Mouse (Mus musculus): ENCODE results near the gene Tent4b. TPM values are rescaled to one million over a fixed set of nuclear protein-coding genes. Genes with fewer than 3 reads are reported as not detected.
A peak's percentile ranks its signal among the peaks of the same experiment; 100 is the strongest.

Gene Tent4b
- polyA plus RNA-seq, 2 experiments, result 10.9 to 22.7 TPM

- 51% methylated on average over 7 of the region's 7 CpGs for WGBS
- H3K9ac ChIP-seq (ENCODE audit: low read depth, low read length, severe bottlenecking), result no peak overlapping the region
- H3K4me1 ChIP-seq (ENCODE audit: control insufficient read depth, insufficient read depth, low read length), result peaks cover 7% of the 10 kb centered on the region; the same call in 1 of the 2 replicates
These were observed 70.3 kb downstream of the Tent4b start for GRCm38 (mm10) chr8:88269107-88269875.

GRCm38 (mm10) chr8:88270086-88270485 is 71.1 kb downstream of the Tent4b start:
- Histone ChIP-seq H3K4me2 (replicated peaks; ENCODE audit: low read depth, low read length, severe bottlenecking) (no peak overlapping the region), H3K36me3 (ENCODE audit: control insufficient read depth, insufficient read depth, low read length) (no peaks in the 10 kb centered on the region), H3K4me1 (ENCODE audit: control insufficient read depth, insufficient read depth, low read length) (peaks cover 7% of the 10 kb centered on the region; the same call in 1 of the 2 replicates), H3K9ac (ENCODE audit: low read depth, low read length, severe bottlenecking) (no peak overlapping the region), H3K4me3 (replicated peaks; ENCODE audit: low read length) (no peak overlapping the region), H3K27ac (replicated peaks; ENCODE audit: low read depth, low read length) (no peak overlapping the region), H3K9me3 (ENCODE audit: control insufficient read depth, low read length) (no peaks in the 10 kb centered on the region), H3K27me3 (ENCODE audit: control insufficient read depth, insufficient read depth, low read length) (no peaks in the 10 kb centered on the region; the same call in 1 of the 2 replicates)
- ATAC-seq (ENCODE audit: low FRiP score, low read depth) (no peak), DNase-seq (ENCODE audit: low spot score) (no peak)
- TF ChIP-seq POLR2A (IDR thresholded peaks at IDR 0.05; ENCODE audit: borderline replicate concordance, extremely low read depth, insufficient read depth, insufficient read length), result no peak
- WGBS, result 73% methylated on average over 3 of the region's 3 CpGs

More at GRCm38 (mm10) chr8:88269107-88269875, 70.3 kb downstream of the Tent4b start:
- H3K27me3 ChIP-seq (ENCODE audit: control insufficient read depth, insufficient read depth, low read length), result no peaks in the 10 kb centered on the region; the same call in 1 of the 2 replicates
- no peak for DNase-seq (ENCODE audit: low spot score)
- no peaks in the 10 kb centered on the region for H3K9me3 ChIP-seq (ENCODE audit: control insufficient read depth, low read length)
- no peak overlapping the region for H3K27ac ChIP-seq (replicated peaks; ENCODE audit: low read depth, low read length)
- TF ChIP-seq POLR2A (IDR thresholded peaks at IDR 0.05; ENCODE audit: borderline replicate concordance, extremely low read depth, insufficient read depth, insufficient read length), result no peak
- no peak for ATAC-seq (ENCODE audit: low FRiP score, low read depth)
- H3K4me3 ChIP-seq (replicated peaks; ENCODE audit: low read length), result no peak overlapping the region
- no peak overlapping the region for H3K4me2 ChIP-seq (replicated peaks; ENCODE audit: low read depth, low read length, severe bottlenecking)
- H3K36me3 ChIP-seq (ENCODE audit: control insufficient read depth, insufficient read depth, low read length), result no peaks in the 10 kb centered on the region

GRCm38 (mm10) chr8:88272231-88273050 is 73.4 kb downstream of the Tent4b start, which contains the start of gene Adcy7:
TSS of gene Adcy7 (plus strand) at chr8:88272403.
- H3K4me2 ChIP-seq (replicated peaks; ENCODE audit: low read depth, low read length, severe bottlenecking), result peak within 1 kb of the TSS; percentile 66
- no peaks in the 10 kb centered on the region for H3K9me3 ChIP-seq (ENCODE audit: control insufficient read depth, low read length)
- no peak within 1 kb of the TSS for H3K27ac ChIP-seq (replicated peaks; ENCODE audit: low read depth, low read length)
- H3K9ac ChIP-seq (ENCODE audit: low read depth, low read length, severe bottlenecking), result peak within 1 kb of the TSS; percentile 57
- DNase-seq (ENCODE audit: low spot score), result no peak
- H3K4me3 ChIP-seq (replicated peaks; ENCODE audit: low read length), result peak within 1 kb of the TSS; percentile 39
- peaks cover 3% of the 10 kb centered on the region; the same call in 1 of the 2 replicates for H3K4me1 ChIP-seq (ENCODE audit: control insufficient read depth, insufficient read depth, low read length)
- TF ChIP-seq POLR2A (IDR thresholded peaks at IDR 0.05; ENCODE audit: borderline replicate concordance, extremely low read depth, insufficient read depth, insufficient read length), result no peak
- peak; percentile 62; the same call in 1 of the 2 replicates for ATAC-seq (ENCODE audit: low FRiP score, low read depth)
- 4% methylated on average over 52 of the region's 64 CpGs for WGBS
- no peaks in the 10 kb centered on the region; the same call in 1 of the 2 replicates for H3K27me3 ChIP-seq (ENCODE audit: control insufficient read depth, insufficient read depth, low read length)
- no peaks in the 10 kb centered on the region for H3K36me3 ChIP-seq (ENCODE audit: control insufficient read depth, insufficient read depth, low read length)

GRCm38 (mm10) chr8:88273051-88273430 is 74.0 kb downstream of the Tent4b start:
- H3K4me3 ChIP-seq (replicated peaks; ENCODE audit: low read length), result peak overlapping the region; percentile 39
- no peaks in the 10 kb centered on the region; the same call in 1 of the 2 replicates for H3K27me3 ChIP-seq (ENCODE audit: control insufficient read depth, insufficient read depth, low read length)
- 68% methylated on average over 7 of the region's 7 CpGs for WGBS
- no peak for TF ChIP-seq POLR2A (IDR thresholded peaks at IDR 0.05; ENCODE audit: borderline replicate concordance, extremely low read depth, insufficient read depth, insufficient read length)
- no peaks in the 10 kb centered on the region for H3K36me3 ChIP-seq (ENCODE audit: control insufficient read depth, insufficient read depth, low read length)
- peak overlapping the region; percentile 66 for H3K4me2 ChIP-seq (replicated peaks; ENCODE audit: low read depth, low read length, severe bottlenecking)
- no peaks in the 10 kb centered on the region for H3K9me3 ChIP-seq (ENCODE audit: control insufficient read depth, low read length)
- DNase-seq (ENCODE audit: low spot score), result no peak
- peak overlapping the region; percentile 57; the same call in 1 of the 2 replicates for H3K9ac ChIP-seq (ENCODE audit: low read depth, low read length, severe bottlenecking)
- peaks cover 3% of the 10 kb centered on the region; the same call in 1 of the 2 replicates for H3K4me1 ChIP-seq (ENCODE audit: control insufficient read depth, insufficient read depth, low read length)
- no peak for ATAC-seq (ENCODE audit: low FRiP score, low read depth)
- no peak overlapping the region for H3K27ac ChIP-seq (replicated peaks; ENCODE audit: low read depth, low read length)

- H3K27ac ChIP-seq (replicated peaks; ENCODE audit: low read depth, low read length), result no peak overlapping the region
- TF ChIP-seq POLR2A (IDR thresholded peaks at IDR 0.05; ENCODE audit: borderline replicate concordance, extremely low read depth, insufficient read depth, insufficient read length), result no peak
- H3K36me3 ChIP-seq (ENCODE audit: control insufficient read depth, insufficient read depth, low read length), result no peaks in the 10 kb centered on the region
- no peak overlapping the region for H3K4me2 ChIP-seq (replicated peaks; ENCODE audit: low read depth, low read length, severe bottlenecking)
- no peaks in the 10 kb centered on the region; the same call in 1 of the 2 replicates for H3K27me3 ChIP-seq (ENCODE audit: control insufficient read depth, insufficient read depth, low read length)
- H3K4me1 ChIP-seq (ENCODE audit: control insufficient read depth, insufficient read depth, low read length), result peaks cover 3% of the 10 kb centered on the region; the same call in 1 of the 2 replicates
- 83% methylated on average over 5 of the region's 5 CpGs for WGBS
- H3K9me3 ChIP-seq (ENCODE audit: control insufficient read depth, low read length), result no peaks in the 10 kb centered on the region
- no peak overlapping the region for H3K4me3 ChIP-seq (replicated peaks; ENCODE audit: low read length)
- ATAC-seq (ENCODE audit: low FRiP score, low read depth), result no peak
- no peak for DNase-seq (ENCODE audit: low spot score)
- no peak overlapping the region for H3K9ac ChIP-seq (ENCODE audit: low read depth, low read length, severe bottlenecking)
These were observed 75.1 kb downstream of the Tent4b start for GRCm38 (mm10) chr8:88274090-88274489.
